7 mouse cellular contexts compared by ENCODE assay signal in the genomic region with DNA sequence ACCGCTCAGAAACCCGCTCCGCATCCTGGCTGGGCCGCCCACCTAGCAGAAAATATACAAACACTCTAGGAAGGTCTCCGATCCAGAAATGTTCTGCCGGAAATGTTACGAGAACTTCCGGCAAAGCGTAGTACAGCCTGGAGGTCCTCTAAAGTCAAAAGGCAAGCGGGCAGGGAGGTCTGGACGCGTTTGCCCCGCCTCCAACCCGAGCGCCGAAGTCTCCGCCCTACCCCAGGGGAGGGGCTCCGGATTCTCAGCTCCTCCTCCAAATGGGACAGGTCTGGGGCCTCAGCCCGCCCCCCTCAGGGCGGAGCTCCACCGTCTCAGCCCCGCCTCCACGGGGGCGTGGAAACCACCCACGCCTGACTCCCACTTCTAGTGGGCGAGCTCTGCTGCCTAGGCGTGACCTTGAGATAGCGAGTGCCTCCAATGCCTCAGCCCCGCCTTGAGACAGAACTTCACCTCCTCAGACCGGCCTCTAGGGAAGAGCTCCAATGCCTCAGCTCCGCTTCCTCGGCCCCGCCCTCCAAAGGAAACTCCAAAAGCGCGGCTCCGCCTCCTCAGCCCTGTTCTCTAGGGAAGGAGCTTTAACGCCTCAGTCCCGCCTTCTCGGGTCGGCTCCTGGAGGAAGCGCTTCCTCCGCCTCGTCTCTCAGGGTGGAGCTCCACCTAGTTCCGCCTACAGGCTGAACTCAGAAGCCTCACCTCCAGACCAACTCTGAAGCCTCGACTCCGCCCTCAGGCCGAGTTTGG. TPM values are rescaled to one million over a fixed set of nuclear protein-coding genes. Genes with fewer than 3 reads are reported as not detected.
DNase-seq lines count a peak whose midpoint lies in the region; ATAC-seq lines count a peak whose summit lies in the region.

A gene (minus strand): TSS at position 171 of the 752 bp plus-strand sequence.

- peak within 1 kb of the TSS; percentile 93 for H3K9ac ChIP-seq in embryonic facial prominence, embryonic 12.5 days
- peak within 1 kb of the TSS; percentile 90 for H3K9ac ChIP-seq in limb, embryonic 11.5 days (ENCODE audit: low read length)
- peak within 1 kb of the TSS; percentile 82 for H3K9ac ChIP-seq in midbrain, embryonic 14.5 days (replicated peaks; ENCODE audit: low read length)

- peak; percentile 96 for DNase-seq in adrenal gland, postnatal 25 days
- DNase-seq in heart, adult 11 months = peak; percentile 100
- peak; percentile 98 for DNase-seq in kidney, adult 18-20 months
- peak; percentile 98 for DNase-seq in limb, embryonic 11.5 days (ENCODE audit: low spot score)
- DNase-seq in midbrain, embryonic 14.5 days = peak; percentile 98
- DNase-seq in spleen, adult 18-20 months = peak; percentile 98 to 99

- H3K4me1 ChIP-seq in embryonic facial prominence, embryonic 12.5 days = peaks cover 13% of the 10 kb centered on the region
- peaks cover 2% of the 10 kb centered on the region; the same call in 1 of the 2 replicates for H3K4me1 ChIP-seq in limb, embryonic 11.5 days (ENCODE audit: control insufficient read depth, insufficient read depth, low read length)
- peaks cover 13% of the 10 kb centered on the region for H3K4me1 ChIP-seq in midbrain, embryonic 14.5 days (ENCODE audit: control insufficient read depth, insufficient read depth, low read length)

- H3K9me3 ChIP-seq in embryonic facial prominence, embryonic 12.5 days = no peaks in the 10 kb centered on the region
- H3K9me3 ChIP-seq in limb, embryonic 11.5 days (ENCODE audit: control insufficient read depth, low read length) = no peaks in the 10 kb centered on the region
- H3K9me3 ChIP-seq in midbrain, embryonic 14.5 days (ENCODE audit: control insufficient read depth, low read length) = no peaks in the 10 kb centered on the region

- peak within 1 kb of the TSS; percentile 93 for H3K4me3 ChIP-seq in embryonic facial prominence, embryonic 12.5 days
- peak within 1 kb of the TSS; percentile 84 for H3K4me3 ChIP-seq in limb, embryonic 11.5 days (ENCODE audit: low read depth, low read length)
- peak within 1 kb of the TSS; percentile 89 for H3K4me3 ChIP-seq in midbrain, embryonic 14.5 days (replicated peaks; ENCODE audit: low read depth, low read length)

- peak within 1 kb of the TSS; percentile 93 for H3K27ac ChIP-seq in embryonic facial prominence, embryonic 12.5 days
- H3K27ac ChIP-seq in limb, embryonic 11.5 days (replicated peaks; ENCODE audit: low read depth, low read length) = peak within 1 kb of the TSS; percentile 84
- H3K27ac ChIP-seq in midbrain, embryonic 14.5 days (replicated peaks; ENCODE audit: low read depth, low read length) = peak within 1 kb of the TSS; percentile 79

- peaks cover 13% of the 10 kb centered on the region for H3K36me3 ChIP-seq in embryonic facial prominence, embryonic 12.5 days
- no peaks in the 10 kb centered on the region; the same call in 1 of the 2 replicates for H3K36me3 ChIP-seq in limb, embryonic 11.5 days (ENCODE audit: control insufficient read depth, insufficient read depth, low read length)
- peaks cover 13% of the 10 kb centered on the region for H3K36me3 ChIP-seq in midbrain, embryonic 14.5 days (ENCODE audit: control insufficient read depth, insufficient read depth, low read length)

- peak; percentile 95 for ATAC-seq in embryonic facial prominence, embryonic 12.5 days (ENCODE audit: insufficient number of reproducible peaks, insufficient read depth, low FRiP score, low TSS enrichment)
- ATAC-seq in limb, embryonic 11.5 days (ENCODE audit: insufficient number of reproducible peaks, low FRiP score, low TSS enrichment, low read depth) = peak; percentile 96
- ATAC-seq in midbrain, embryonic 14.5 days (ENCODE audit: low FRiP score, low TSS enrichment) = peak; percentile 98

- H3K27me3 ChIP-seq in embryonic facial prominence, embryonic 12.5 days = no peaks in the 10 kb centered on the region
- no peaks in the 10 kb centered on the region for H3K27me3 ChIP-seq in limb, embryonic 11.5 days (ENCODE audit: control insufficient read depth, insufficient read depth, low read length)
- H3K27me3 ChIP-seq in midbrain, embryonic 14.5 days (ENCODE audit: control insufficient read depth, insufficient read depth, low read length) = no peaks in the 10 kb centered on the region

- H3K4me2 ChIP-seq in embryonic facial prominence, embryonic 12.5 days (replicated peaks) = peak within 1 kb of the TSS; percentile 65
- peak within 1 kb of the TSS; percentile 80 for H3K4me2 ChIP-seq in limb, embryonic 11.5 days (ENCODE audit: low read depth, severe bottlenecking)
- peak within 1 kb of the TSS; percentile 57 for H3K4me2 ChIP-seq in midbrain, embryonic 14.5 days (ENCODE audit: low read length)

- WGBS in embryonic facial prominence, embryonic 12.5 days = under 1% methylated on average over 47 of the region's 47 CpGs
- WGBS in limb, embryonic 11.5 days = under 1% methylated on average over 47 of the region's 47 CpGs
- WGBS in midbrain, embryonic 14.5 days = under 1% methylated on average over 47 of the region's 47 CpGs

RNA-seq across cellular contexts. Expression of the gene that starts here (rescaled TPM):
- 12.3 and 13.3 TPM in 2 replicates for total RNA-seq in adrenal gland, postnatal 25 days (2021)
- 14.9 and 19.0 TPM in 2 replicates for polyA plus RNA-seq in embryonic facial prominence, embryonic 12.5 days (2016; fragmentation: Nextera tagmentation; extraction: Ambion mirVana)
- 13.3 and 16.4 TPM in 2 replicates for polyA plus RNA-seq in limb, embryonic 11.5 days (2014; fragmentation: Nextera tagmentation; extraction: Ambion mirVana)
- 10.2 and 13.4 TPM in 2 replicates for polyA plus RNA-seq in midbrain, embryonic 14.5 days (2014; fragmentation: Nextera tagmentation; extraction: Ambion mirVana)

Comparison
In these comparisons a context has a peak if more than half of its experiments do, and no peak if none do; other contexts are left out.
1. Peak in every context shown above with its lines: DNase-seq, ATAC-seq, H3K4me3 ChIP-seq and H3K27ac ChIP-seq.